ENCODE assay signal across 19 mouse cellular contexts in genomic region chr2:75688901-75689300, GRCm38 (mm10). TPM values are rescaled to one million over a fixed set of nuclear protein-coding genes. Genes with fewer than 3 reads are reported as not detected.
A peak's percentile ranks its signal among the peaks of the same experiment; 100 is the strongest.
DNase-seq lines count a peak whose midpoint lies in the region; ATAC-seq lines count a peak whose summit lies in the region.
"Had no signal": no experiment of that assay in that cellular context is flagged by ENCODE, and none has a peak within 500 bp of the region (broad histone marks: within the 10 kb centered on the region; RNA-seq: fewer than 3 reads in every experiment).

No protein-coding gene starts in this region.

- H3K4me1 ChIP-seq in heart, embryonic 15.5 days (replicated peaks) = peaks cover 77% of the 10 kb centered on the region
- peaks cover 98% of the 10 kb centered on the region for H3K4me1 ChIP-seq in megakaryocyte, embryonic 14.5 days
- H3K4me1 ChIP-seq: hindbrain, embryonic 15.5 days; neural tube, embryonic 12.5 days had no signal

- DNase-seq in adrenal gland, adult 2 months = peak; percentile 53
- DNase-seq in adrenal gland, adult 8-10 months = no peak
- DNase-seq in heart, postnatal 36 days = no peak
- DNase-seq in spleen, adult 12 weeks (ENCODE audit: low spot score) = no peak
- no peak for DNase-seq in left cerebral cortex, postnatal 36 days (ENCODE audit: low spot score in 2 of 2)
- DNase-seq: cerebellum, adult 11 months; cerebellum, postnatal 14 days; embryo, embryonic 11 days; lung, adult 18-20 months; thymus, postnatal 14 days had no signal

- H3K9me3 ChIP-seq in heart, embryonic 15.5 days (replicated peaks) = no peaks in the 10 kb centered on the region
- H3K9me3 ChIP-seq in megakaryocyte, embryonic 14.5 days = no peaks in the 10 kb centered on the region
- H3K9me3 ChIP-seq: forebrain, embryonic 13.5 days; hindbrain, embryonic 15.5 days; limb, embryonic 15.5 days; midbrain, embryonic 10.5 days; neural tube, embryonic 12.5 days had no signal

- H3K27ac ChIP-seq in heart, embryonic 15.5 days = peak overlapping the region; percentile 70; the same call in 1 of the 2 replicates
- H3K27ac ChIP-seq: forebrain, embryonic 13.5 days; hindbrain, embryonic 15.5 days; limb, embryonic 15.5 days; midbrain, embryonic 10.5 days; neural tube, embryonic 12.5 days had no signal

- no peak overlapping the region for H3K9ac ChIP-seq in heart, embryonic 15.5 days
- H3K9ac ChIP-seq: forebrain, embryonic 13.5 days; hindbrain, embryonic 15.5 days; limb, embryonic 15.5 days; neural tube, embryonic 12.5 days had no signal

- intact Hi-C loops in heart, postnatal 36 days (cut with DNase I) = no loop called here
- intact Hi-C loops in left cerebral cortex, postnatal 36 days (cut with DNase I) = no loop called here

- 85% methylated on average over 1 of the region's 1 CpGs for WGBS in heart, embryonic 15.5 days

- H3K27me3 ChIP-seq in heart, embryonic 15.5 days = no peaks in the 10 kb centered on the region
- H3K27me3 ChIP-seq in megakaryocyte, embryonic 14.5 days (replicated peaks) = no peaks in the 10 kb centered on the region
- H3K27me3 ChIP-seq: forebrain, embryonic 13.5 days; hindbrain, embryonic 15.5 days; limb, embryonic 15.5 days; neural tube, embryonic 12.5 days had no signal

- no peak for ATAC-seq in heart, embryonic 15.5 days (replicated peaks; ENCODE audit: insufficient number of reproducible peaks, insufficient read depth, low FRiP score, low read depth)
- ATAC-seq in megakaryocyte, adult 5-6 weeks (ENCODE audit: poor library complexity, severe bottlenecking) = no peak
- ATAC-seq: forebrain, embryonic 13.5 days; intestine, embryonic 16.5 days had no signal

- no peak overlapping the region for H3K4me2 ChIP-seq in heart, embryonic 15.5 days
- H3K4me2 ChIP-seq: forebrain, embryonic 13.5 days; hindbrain, embryonic 15.5 days; limb, embryonic 15.5 days; neural tube, embryonic 12.5 days had no signal

- no peaks in the 10 kb centered on the region for H3K36me3 ChIP-seq in heart, embryonic 15.5 days
- H3K36me3 ChIP-seq in megakaryocyte, embryonic 14.5 days (replicated peaks; ENCODE audit: low read length) = peaks cover 96% of the 10 kb centered on the region
- H3K36me3 ChIP-seq: hindbrain, embryonic 15.5 days; limb, embryonic 15.5 days; midbrain, embryonic 10.5 days; neural tube, embryonic 12.5 days had no signal

- no peak overlapping the region for H3K4me3 ChIP-seq in heart, embryonic 15.5 days
- H3K4me3 ChIP-seq in megakaryocyte, embryonic 14.5 days (replicated peaks) = peak overlapping the region; percentile 71
- H3K4me3 ChIP-seq: forebrain, embryonic 13.5 days; hindbrain, embryonic 15.5 days; limb, embryonic 15.5 days; midbrain, embryonic 10.5 days; neural tube, embryonic 12.5 days had no signal

RNA-seq across cellular contexts. Expression of gene Nfe2l2, which starts 15.5 kb away (rescaled TPM):
- total RNA-seq in adrenal gland, adult 2 months (2021) = 100 to 1,000 TPM in 1 of 2 experiments, 10 to 100 TPM in 1; 84.3 to 124 TPM
- 36.3 and 42.9 TPM in 2 replicates for polyA plus RNA-seq in adrenal gland, adult 2 months (2012; rRNA removed)
- total RNA-seq in adrenal gland, adult 8-10 months (2022) = 100 to 1,000 TPM in 3 of 4 experiments, 10 to 100 TPM in 1; 93.7 to 115 (median 107) TPM
- polyA plus RNA-seq in heart, embryonic 15.5 days (2015; fragmentation: Nextera tagmentation; extraction: Ambion mirVana) = 49.4 and 52.0 TPM in 2 replicates
- 10 to 100 TPM; 66.7 to 70.2 TPM for total RNA-seq in heart, postnatal 36 days (2021)
- 11.9 and 34.2 TPM in 2 replicates for polyA plus RNA-seq in megakaryocyte, embryonic 14.5 days (2012; ENCODE audit: insufficient read depth, low replicate concordance)
- 148 TPM in 2 replicates for total RNA-seq in megakaryocyte, adult 5-6 weeks (2015)
- 81.2 and 94.4 TPM in 2 replicates for total RNA-seq in megakaryocyte, adult 5-6 weeks (2017)
- total RNA-seq in left cerebral cortex, postnatal 36 days (2021) = 10 to 100 TPM; 11.7 to 12.3 TPM

RNA-seq across cellular contexts. Expression of gene Hnrnpa3, which starts 29.8 kb away (rescaled TPM):
- total RNA-seq in adrenal gland, adult 2 months (2021) = 100 to 1,000 TPM; 311 to 403 TPM
- polyA plus RNA-seq in adrenal gland, adult 2 months (2012; rRNA removed) = 3.7 and 3.8 TPM in 2 replicates
- 100 to 1,000 TPM; 269 to 378 (median 343) TPM for total RNA-seq in adrenal gland, adult 8-10 months (2022)
- 170 and 171 TPM in 2 replicates for polyA plus RNA-seq in heart, embryonic 15.5 days (2015; fragmentation: Nextera tagmentation; extraction: Ambion mirVana)
- 100 to 1,000 TPM; 137 to 165 TPM for total RNA-seq in heart, postnatal 36 days (2021)
- polyA plus RNA-seq in megakaryocyte, embryonic 14.5 days (2012; ENCODE audit: insufficient read depth, low replicate concordance) = 28.2 and 136 TPM in 2 replicates
- 596 and 620 TPM in 2 replicates for total RNA-seq in megakaryocyte, adult 5-6 weeks (2015)
- 223 and 241 TPM in 2 replicates for total RNA-seq in megakaryocyte, adult 5-6 weeks (2017)
- total RNA-seq in left cerebral cortex, postnatal 36 days (2021) = 100 to 1,000 TPM; 260 to 274 TPM

Comparison
In these comparisons a context has a peak if more than half of its experiments do, and no peak if none do; other contexts are left out.
1. RNA of gene Nfe2l2, which starts 15.5 kb away (total RNA-seq): 81.2 to 148 TPM in megakaryocyte, adult 5-6 weeks, 84.3 to 124 TPM in adrenal gland, adult 2 months, 93.7 to 115 TPM in adrenal gland, adult 8-10 months and 66.7 to 70.2 TPM in heart, postnatal 36 days; 11.7 to 12.3 TPM in left cerebral cortex, postnatal 36 days; every median in the first group is over 4 times any median in the second.